Mouse (Mus musculus) layer of hippocampus, postnatal 36 days (tissue): ENCODE measurements around the gene Ifnab. TPM values are rescaled to one million over a fixed set of nuclear protein-coding genes. Genes with fewer than 3 reads are reported as not detected.

Source experiments
- DNase-seq, 2 experiments: peaks; one replicate each; pipeline ENCODE4 v3.0.0; 2022
- total RNA-seq, 2 experiments: library from RNA; stranded (reverse); gene quantifications; 2 replicates each; pipeline ENCODE4 v1.2.3; 2021

Gene Ifnab
- total RNA-seq, 2 experiments from 2014 or later, result not detected

GRCm38 (mm10) chr4:88655461-88655860, 35.7 kb downstream of the Ifnab start:
- DNase-seq, result no peak

GRCm38 (mm10) chr4:88653644-88654043, 37.5 kb downstream of the Ifnab start:
- DNase-seq, result no peak

- DNase-seq, result no peak
Measured at GRCm38 (mm10) chr4:88644359-88644758, 46.8 kb downstream of the Ifnab start, which contains the start of gene Ifna13. Gene Ifna13, minus strand, starts transcription at chr4:88644459.

GRCm38 (mm10) chr4:88642526-88642925, 48.6 kb downstream of the Ifnab start:
- no peak for DNase-seq

- peak; percentile 84 to 89 for DNase-seq
Measured at GRCm38 (mm10) chr4:88641077-88641831, 49.9 kb downstream of the Ifnab start.

- no peak for DNase-seq
Measured at GRCm38 (mm10) chr4:88640704-88641076, 50.5 kb downstream of the Ifnab start.

Other genes with a start within 250 kb of the Ifnab start
- not detected for gene Ifnb1, start 168.6 kb downstream of the Ifnab start, total RNA-seq
- gene Ifna15, start 133.1 kb downstream of the Ifnab start, total RNA-seq, result not detected
- not detected for gene Ifna14, start 119.6 kb downstream of the Ifnab start, total RNA-seq
- not detected for gene Ifna9, start 99.0 kb downstream of the Ifnab start, total RNA-seq
- not detected for gene Ifna12, start 88.0 kb downstream of the Ifnab start, total RNA-seq
- gene C87499, start 56.9 kb downstream of the Ifnab start, total RNA-seq, result not detected
- gene Ifna13, start 46.9 kb downstream of the Ifnab start, total RNA-seq, result not detected
- not detected for gene Ifna16, start 14.4 kb downstream of the Ifnab start, total RNA-seq
- not detected for gene Ifna2, start 7.4 kb downstream of the Ifnab start, total RNA-seq
- 1 to 10 TPM in 1 of 2 experiments, under 1 TPM in 1; 0.90 to 1.5 TPM for gene Gm26566, start 30.4 kb upstream of the Ifnab start, total RNA-seq
- 100 to 1,000 TPM; 105 to 112 TPM for gene Klhl9, start 31.1 kb upstream of the Ifnab start, total RNA-seq
- not detected for gene Gm13271, start 63.5 kb upstream of the Ifnab start, total RNA-seq
- gene Gm13283, start 68.8 kb upstream of the Ifnab start, total RNA-seq, result not detected
- not detected for gene Gm13290, start 82.5 kb upstream of the Ifnab start, total RNA-seq
- not detected for gene Gm13289, start 85.6 kb upstream of the Ifnab start, total RNA-seq
- gene Gm13272, start 88.5 kb upstream of the Ifnab start, total RNA-seq, result not detected
- gene Ifnz, start 90.8 kb upstream of the Ifnab start, total RNA-seq, result not detected
- gene Gm13276, start 94.3 kb upstream of the Ifnab start, total RNA-seq, result not detected
- not detected for gene Gm13277, start 97.3 kb upstream of the Ifnab start, total RNA-seq
- gene Gm13278, start 100.2 kb upstream of the Ifnab start, total RNA-seq, result not detected
- gene Gm13275, start 103.1 kb upstream of the Ifnab start, total RNA-seq, result not detected
- not detected for gene Gm13279, start 106.0 kb upstream of the Ifnab start, total RNA-seq
- gene Gm13285, start 108.3 kb upstream of the Ifnab start, total RNA-seq, result not detected
- not detected for gene Gm13287, start 111.9 kb upstream of the Ifnab start, total RNA-seq
- not detected for gene Gm13288, start 114.2 kb upstream of the Ifnab start, total RNA-seq
- not detected for gene Ifna7, start 124.9 kb upstream of the Ifnab start, total RNA-seq
- gene Ifna11, start 128.6 kb upstream of the Ifnab start, total RNA-seq, result not detected
- not detected for gene Ifna6, start 136.1 kb upstream of the Ifnab start, total RNA-seq
- not detected for gene Ifna5, start 144.2 kb upstream of the Ifnab start, total RNA-seq
- not detected for gene Ifna4, start 150.5 kb upstream of the Ifnab start, total RNA-seq
- not detected for gene Ifna1, start 158.7 kb upstream of the Ifnab start, total RNA-seq
- not detected for gene Ifne, start 188.8 kb upstream of the Ifnab start, total RNA-seq